Mouse (Mus musculus): Measurements from ENCODE around the gene Cplx1.
"Not testable (repeated sequence)": the region's sequence is repeated elsewhere in the genome, so short reads cannot be mapped to it uniquely, and the experiment has no call there.

The Cplx1 gene

GRCm38 (mm10) chr5:108518106-108518885 lies 31.5 kb downstream of the Cplx1 start:
- ATAC-seq (ENCODE audit: insufficient number of reproducible peaks, low FRiP score, low TSS enrichment): 0 out of 2 replicates have a peak, but pooled peaks have one; percentile 67

- no peak for ATAC-seq (ENCODE audit: insufficient number of reproducible peaks, low FRiP score, low TSS enrichment)
Measured at GRCm38 (mm10) chr5:108516655-108517054, 33.2 kb downstream of the Cplx1 start.

- 0 out of 2 replicates have a peak, but pooled peaks have one; percentile 27 for ATAC-seq (ENCODE audit: insufficient number of reproducible peaks, low FRiP score, low TSS enrichment)
Measured at GRCm38 (mm10) chr5:108515581-108516361, 34.1 kb downstream of the Cplx1 start.

GRCm38 (mm10) chr5:108502286-108502685 lies 47.5 kb downstream of the Cplx1 start:
- ATAC-seq (ENCODE audit: insufficient number of reproducible peaks, low FRiP score, low TSS enrichment): no peak

- no peak for ATAC-seq (ENCODE audit: insufficient number of reproducible peaks, low FRiP score, low TSS enrichment)
Measured at GRCm38 (mm10) chr5:108501573-108501972, 48.3 kb downstream of the Cplx1 start.

- not testable (repeated sequence) for ATAC-seq (ENCODE audit: insufficient number of reproducible peaks, low FRiP score, low TSS enrichment)
Measured at GRCm38 (mm10) chr5:108486148-108486547, 63.7 kb downstream of the Cplx1 start.

- ATAC-seq (ENCODE audit: insufficient number of reproducible peaks, low FRiP score, low TSS enrichment): 0 out of 2 replicates have a peak, but pooled peaks have one; percentile 26
Measured at GRCm38 (mm10) chr5:108485239-108485638, 64.6 kb downstream of the Cplx1 start.

GRCm38 (mm10) chr5:108483006-108483405 lies 66.8 kb downstream of the Cplx1 start:
- no peak for ATAC-seq (ENCODE audit: insufficient number of reproducible peaks, low FRiP score, low TSS enrichment)

GRCm38 (mm10) chr5:108475977-108476376 lies 73.8 kb downstream of the Cplx1 start:
- ATAC-seq (ENCODE audit: insufficient number of reproducible peaks, low FRiP score, low TSS enrichment): no peak

- ATAC-seq (ENCODE audit: insufficient number of reproducible peaks, low FRiP score, low TSS enrichment): no peak
Measured at GRCm38 (mm10) chr5:108473737-108474136, 76.1 kb downstream of the Cplx1 start.

- no peak for ATAC-seq (ENCODE audit: insufficient number of reproducible peaks, low FRiP score, low TSS enrichment)
Measured at GRCm38 (mm10) chr5:108469617-108470016, 80.2 kb downstream of the Cplx1 start.
